Mouse (Mus musculus): ENCODE measurements at regions not wholly inside any gene's neighbourhood (a gene's known extent, or its start where the extent isn't known, plus 50 kb on each side); places are given as distances from the start of the nearest gene placed in this dataset.
A peak's percentile ranks its signal among the peaks of the same experiment; 100 is the strongest.

DNA sequence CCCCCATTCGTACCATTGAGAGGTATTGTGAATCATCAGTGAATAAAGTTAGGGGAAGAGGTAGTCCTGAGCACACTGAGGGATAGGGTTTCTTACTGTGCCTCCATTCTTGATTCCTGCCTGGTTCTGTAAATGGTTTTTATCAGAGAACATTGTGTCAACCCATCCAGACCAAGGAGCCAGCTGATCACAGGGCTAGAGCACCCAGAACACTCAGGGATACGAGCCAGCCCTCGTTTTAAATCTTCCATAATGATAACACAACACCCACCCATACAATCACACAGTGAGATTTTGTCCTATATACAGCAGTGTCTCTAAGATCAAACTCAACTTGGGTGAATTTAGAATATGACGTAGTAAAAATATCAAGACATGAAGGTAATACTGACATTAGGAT, 424.7 kb upstream of the BB014433 start:
- no peak for DNase-seq

GRCm38 (mm10) chr8:15468540-15469476, 422.9 kb upstream of the BB014433 start:
- DNase-seq: no peak

GRCm38 (mm10) chr8:15438546-15438945, 392.7 kb upstream of the BB014433 start:
- DNase-seq: no peak

DNA sequence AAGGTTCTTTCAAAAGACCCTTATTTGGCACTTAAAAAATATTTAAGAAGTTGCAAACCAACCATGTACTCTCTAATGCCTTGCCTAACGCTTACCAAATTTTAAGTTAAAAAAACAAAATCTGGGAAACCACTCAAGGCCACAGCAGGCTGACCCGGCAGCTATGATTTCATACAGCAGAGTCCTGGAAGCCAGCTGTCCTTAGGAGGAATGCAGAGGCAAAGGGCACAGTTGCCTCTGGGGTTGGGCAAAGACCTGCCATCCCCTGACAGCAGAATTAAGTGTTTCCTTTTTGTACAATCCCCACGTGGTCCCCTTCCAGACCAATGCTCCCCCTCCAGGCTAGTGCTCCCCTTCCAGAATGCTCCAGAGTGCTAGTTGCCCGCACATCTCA, 348.8 kb upstream of the BB014433 start:
- DNase-seq: peak; percentile 5 to 9

GRCm38 (mm10) chr8:15393936-15394721, 348.3 kb upstream of the BB014433 start:
- no peak for DNase-seq

DNA sequence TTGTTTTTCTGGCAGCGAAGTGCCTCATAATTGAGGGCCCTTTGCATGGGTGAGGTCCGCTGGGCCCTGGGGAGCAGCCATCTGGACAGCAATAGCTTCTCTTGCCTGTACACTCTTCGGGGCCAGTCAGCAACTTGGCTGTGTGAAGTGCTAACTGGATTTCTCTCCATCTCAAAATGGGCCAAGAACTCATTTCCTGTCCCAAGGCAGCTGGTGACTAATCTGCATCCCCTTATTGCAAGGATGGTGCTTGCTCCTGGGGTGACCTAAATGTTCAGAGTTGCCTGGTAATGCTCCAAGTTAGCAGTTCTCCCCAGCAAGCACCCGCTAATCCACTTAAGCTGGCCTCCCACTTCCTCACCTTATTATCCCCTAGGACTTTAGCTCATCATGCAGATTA, 346.2 kb upstream of the BB014433 start:
- peak; percentile 4 to 9 for DNase-seq

- DNase-seq: no peak
Measured at GRCm38 (mm10) chr8:15388791-15389190, 342.9 kb upstream of the BB014433 start.

DNA sequence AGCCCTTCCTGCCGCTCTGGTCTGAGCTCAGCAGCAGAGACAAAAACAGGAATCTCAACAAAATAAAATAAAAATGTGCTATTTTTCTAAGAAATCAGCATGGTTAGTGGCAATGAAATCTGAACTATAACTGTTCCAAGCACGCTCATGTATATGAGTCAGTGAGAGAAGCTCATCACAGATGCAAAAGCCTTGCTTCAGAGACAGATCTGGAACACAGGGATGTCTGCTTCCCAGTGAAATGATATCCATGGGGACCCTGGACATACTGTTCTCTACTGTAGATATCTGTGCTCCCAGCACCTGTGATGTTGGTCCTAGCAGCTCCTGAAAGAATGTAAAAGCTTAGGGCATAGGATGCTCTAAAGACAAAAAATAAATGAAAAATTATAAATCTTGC, 321.2 kb upstream of the BB014433 start:
- no peak for DNase-seq

- DNase-seq: no peak
Measured at GRCm38 (mm10) chr8:15364546-15364945, 318.7 kb upstream of the BB014433 start.

DNA sequence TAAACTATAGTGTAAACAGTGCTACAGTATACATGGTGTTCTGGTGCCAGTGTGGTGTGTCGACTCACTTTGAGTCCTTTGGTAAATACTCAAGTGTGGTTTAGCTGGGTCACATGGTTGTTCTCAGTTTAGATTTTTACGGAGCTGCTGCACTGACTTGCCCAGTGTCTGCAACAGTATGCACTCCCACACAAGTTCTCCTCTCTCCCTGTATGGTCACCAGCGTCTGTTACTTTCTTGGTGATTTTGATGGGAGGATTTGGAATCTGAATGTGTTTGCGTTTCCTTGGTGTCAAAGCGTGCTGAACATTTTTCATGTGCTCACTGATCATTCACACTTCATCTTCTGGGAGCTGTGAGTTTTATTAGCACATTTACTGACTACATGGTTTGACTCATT, 298.3 kb upstream of the BB014433 start:
- no peak for DNase-seq

GRCm38 (mm10) chr8:15343616-15344015, 297.7 kb upstream of the BB014433 start:
- no peak for DNase-seq

- DNase-seq: no peak
Measured at GRCm38 (mm10) chr8:15334532-15334931, 288.7 kb upstream of the BB014433 start.

- DNase-seq: no peak
Measured at GRCm38 (mm10) chr8:15327312-15327711, 281.4 kb upstream of the BB014433 start.

- DNase-seq: no peak
Measured at GRCm38 (mm10) chr8:15323421-15323820, 277.5 kb upstream of the BB014433 start.

GRCm38 (mm10) chr8:15318082-15318816, 272.4 kb upstream of the BB014433 start:
- DNase-seq: no peak

- no peak for DNase-seq
Measured at GRCm38 (mm10) chr8:15313481-15313880, 267.6 kb upstream of the BB014433 start.

GRCm38 (mm10) chr8:15311509-15311908, 265.6 kb upstream of the BB014433 start:
- no peak for DNase-seq

DNA sequence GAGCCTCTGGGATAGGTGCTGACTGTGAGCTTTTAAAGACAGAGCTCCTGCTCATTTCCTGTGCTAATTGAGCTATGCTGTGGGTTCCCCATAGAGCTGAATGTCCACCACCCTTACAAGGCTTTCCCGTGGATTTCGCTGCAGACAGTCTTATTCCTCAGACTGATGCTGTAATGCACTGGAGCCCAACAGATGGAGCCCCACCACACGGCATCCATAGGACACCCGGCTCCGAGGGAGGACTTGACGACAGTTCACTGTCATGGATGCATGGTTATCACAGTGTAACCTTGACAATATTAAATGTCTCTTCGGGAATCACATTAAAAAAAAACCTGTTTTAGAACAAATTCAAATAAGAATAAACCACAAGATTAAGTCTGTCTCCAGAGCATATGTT, 265.2 kb upstream of the BB014433 start:
- no peak for DNase-seq

GRCm38 (mm10) chr8:15304143-15304677, 258.3 kb upstream of the BB014433 start:
- no peak for DNase-seq

DNA sequence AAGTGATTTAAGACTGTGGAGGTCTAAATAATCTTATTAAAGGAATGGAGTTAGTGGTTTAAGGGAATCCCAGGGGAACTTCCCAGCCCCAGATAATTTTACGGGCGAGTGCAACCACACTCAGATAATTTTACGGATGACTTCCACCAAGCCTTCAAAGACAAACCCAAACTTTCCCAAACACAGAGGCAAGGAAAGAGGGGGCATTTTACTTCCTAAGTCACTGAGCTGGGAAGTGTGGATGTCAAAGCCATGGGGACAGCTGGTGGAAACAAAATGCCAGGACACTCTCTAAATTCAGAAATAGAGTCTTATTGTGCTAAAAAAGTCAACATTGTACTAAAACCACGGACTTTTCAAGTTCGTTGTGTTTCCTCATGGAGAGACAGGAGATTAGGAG, 227.9 kb upstream of the BB014433 start:
- no peak for DNase-seq

GRCm38 (mm10) chr8:15271793-15272587, 226.1 kb upstream of the BB014433 start:
- DNase-seq: no peak

- peak; percentile 8 to 36 for DNase-seq
Measured at GRCm38 (mm10) chr8:15270290-15270689, 224.4 kb upstream of the BB014433 start.

All from lung, adult 18-20 months (tissue).